Mouse (Mus musculus) lung, embryonic 14.5 days (tissue): ENCODE data around the gene Cobl. TPM values are rescaled to one million over a fixed set of nuclear protein-coding genes. Genes with fewer than 3 reads are reported as not detected.

Source experiments
- ATAC-seq: fragments of 200-750 bp; cut with Nextera tagmentation; 2 replicates; pipeline ENCODE4 v1.8.0; 2017; ENCODE audit warnings: mild to moderate bottlenecking, moderate TSS enrichment, moderate library complexity; ENCODE audit not compliant: insufficient read depth
- DNase-seq: peaks from one replicate; pipeline ENCODE4 v3.0.0-alpha.2; 2015
- H3K27ac ChIP-seq: fragments of 300-500 bp; sonication (generic); 2 replicates; pipeline ENCODE4 v1.5.1; 2014; ENCODE audit warnings: low read depth, mild to moderate bottlenecking, moderate library complexity
- H3K27me3 ChIP-seq: fragments of 300-500 bp; sonication (generic); 2 replicates; pipeline ENCODE4 v1.6.1; 2014; ENCODE audit warnings: low read length, control low read depth; ENCODE audit not compliant: insufficient read depth
- H3K36me3 ChIP-seq: fragments of 300-500 bp; sonication (generic); 2 replicates; pipeline ENCODE4 v1.6.1; 2014; ENCODE audit warnings: control low read depth; ENCODE audit not compliant: insufficient read depth
- H3K4me1 ChIP-seq: fragments of 300-500 bp; sonication (generic); 2 replicates; pipeline ENCODE4 v1.6.1; 2014; ENCODE audit warnings: antibody characterized with exemption, control low read depth; ENCODE audit not compliant: insufficient read depth
- H3K4me2 ChIP-seq: fragments of 300-500 bp; sonication (generic); 2 replicates; pipeline ENCODE4 v1.6.1; 2014; ENCODE audit warnings: mild to moderate bottlenecking
- H3K4me3 ChIP-seq: fragments of 300-500 bp; sonication (generic); 2 replicates; pipeline ENCODE4 v1.5.1; 2014; ENCODE audit warnings: low read depth, low read length
- H3K9ac ChIP-seq: fragments of 300-500 bp; sonication (generic); 2 replicates; pipeline ENCODE4 v1.6.1; 2014
- H3K9me3 ChIP-seq: fragments of 300-500 bp; sonication (generic); 2 replicates; pipeline ENCODE4 v1.6.1; 2016; ENCODE audit warnings: low read depth, low read length, control low read depth
- CTCF ChIP-seq: IDR thresholded peaks from 2 replicates; pipeline ENCODE4 v1.5.1; 2016; ENCODE audit warnings: antibody characterized with exemption, low read depth
- WGBS: fragments of 180-500 bp; shearing (Covaris S2); extraction: QIAGEN DNeasy Blood & Tissue Kit; methylation state at CpG from one replicate; pipeline ENCODE4 v1.1.7; 2014; 5-methylcytosine and 5-hydroxymethylcytosine counted together
- polyA plus RNA-seq: library from polyadenylated mRNA; unstranded; fragments of >200 nt; fragmentation: Nextera tagmentation; extraction: Ambion mirVana; gene quantifications from 2 replicates; pipeline ENCODE4 v1.2.1, GENCODE M21; 2014

The Cobl gene
- polyA plus RNA-seq, 1 experiment from 2014 or later: 10.8 TPM

GRCm38 (mm10) chr11:12205201-12206161, 259.3 kb downstream of the Cobl start:
- 15% methylated on average over 6 of the region's 6 CpGs for WGBS
- no peak overlapping the region for H3K9ac ChIP-seq
- peak overlapping the region; percentile 69 for H3K27ac ChIP-seq
- DNase-seq (peak; percentile 53), ATAC-seq (peak; percentile 80)
- no peaks in the 10 kb centered on the region for H3K36me3 ChIP-seq
- H3K4me2 ChIP-seq: no peak overlapping the region
- H3K9me3 ChIP-seq: no peaks in the 10 kb centered on the region
- peak; percentile 48 for TF ChIP-seq CTCF
- H3K27me3 ChIP-seq: no peaks in the 10 kb centered on the region
- no peak overlapping the region for H3K4me3 ChIP-seq
- peaks cover 2% of the 10 kb centered on the region for H3K4me1 ChIP-seq

- no peaks in the 10 kb centered on the region for H3K27me3 ChIP-seq
- no peak for DNase-seq
- TF ChIP-seq CTCF: no peak
- ATAC-seq: no peak
- H3K4me3 ChIP-seq: no peak overlapping the region
- no peak overlapping the region for H3K4me2 ChIP-seq
- H3K36me3 ChIP-seq: no peaks in the 10 kb centered on the region
- no peaks in the 10 kb centered on the region for H3K4me1 ChIP-seq
- WGBS: 81% methylated on average over 4 of the region's 4 CpGs
- no peaks in the 10 kb centered on the region for H3K9me3 ChIP-seq
- no peak overlapping the region for H3K9ac ChIP-seq
- no peak overlapping the region for H3K27ac ChIP-seq
Measured at GRCm38 (mm10) chr11:12199441-12199840, 265.3 kb downstream of the Cobl start.

- Histone ChIP-seq H3K27ac (no peak overlapping the region), H3K9me3 (no peaks in the 10 kb centered on the region), H3K4me1 (no peaks in the 10 kb centered on the region), H3K4me3 (no peak overlapping the region), H3K9ac (no peak overlapping the region), H3K36me3 (no peaks in the 10 kb centered on the region), H3K27me3 (no peaks in the 10 kb centered on the region), H3K4me2 (no peak overlapping the region)
- DNase-seq (peak; percentile 4), ATAC-seq (no peak)
- no peak for TF ChIP-seq CTCF
- 81% methylated on average over 6 of the region's 6 CpGs for WGBS
Measured at GRCm38 (mm10) chr11:12198700-12199349, 265.9 kb downstream of the Cobl start.

GRCm38 (mm10) chr11:12198017-12198416, 266.7 kb downstream of the Cobl start:
- H3K36me3 ChIP-seq: no peaks in the 10 kb centered on the region
- DNase-seq (no peak), ATAC-seq (no peak)
- no peak overlapping the region for H3K4me3 ChIP-seq
- no peaks in the 10 kb centered on the region for H3K27me3 ChIP-seq
- WGBS: 42% methylated on average over 2 of the region's 2 CpGs
- no peak for TF ChIP-seq CTCF
- no peaks in the 10 kb centered on the region for H3K4me1 ChIP-seq
- no peak overlapping the region for H3K9ac ChIP-seq
- no peaks in the 10 kb centered on the region for H3K9me3 ChIP-seq
- H3K27ac ChIP-seq: no peak overlapping the region
- no peak overlapping the region for H3K4me2 ChIP-seq

- Histone ChIP-seq H3K9me3 (no peaks in the 10 kb centered on the region), H3K4me2 (no peak overlapping the region)
Measured at GRCm38 (mm10) chr11:12197542-12197941, 267.2 kb downstream of the Cobl start.

GRCm38 (mm10) chr11:12195390-12195789, 269.4 kb downstream of the Cobl start:
- H3K4me2 ChIP-seq: no peak overlapping the region
- H3K4me3 ChIP-seq: no peak overlapping the region
- 81% methylated on average over 3 of the region's 3 CpGs for WGBS
- no peak for TF ChIP-seq CTCF
- no peak overlapping the region for H3K27ac ChIP-seq
- no peaks in the 10 kb centered on the region for H3K36me3 ChIP-seq
- no peak overlapping the region for H3K9ac ChIP-seq
- no peaks in the 10 kb centered on the region for H3K9me3 ChIP-seq
- DNase-seq (peak; percentile 26), ATAC-seq (no peak)
- no peaks in the 10 kb centered on the region for H3K27me3 ChIP-seq
- H3K4me1 ChIP-seq: no peaks in the 10 kb centered on the region

More at GRCm38 (mm10) chr11:12197542-12197941, 267.2 kb downstream of the Cobl start:
- TF ChIP-seq CTCF: no peak
- Histone ChIP-seq H3K4me3 (no peak overlapping the region), H3K27me3 (no peaks in the 10 kb centered on the region), H3K36me3 (no peaks in the 10 kb centered on the region), H3K9ac (no peak overlapping the region), H3K27ac (no peak overlapping the region; the same call in 1 of the 2 replicates), H3K4me1 (no peaks in the 10 kb centered on the region)
- 50% methylated on average over 4 of the region's 4 CpGs for WGBS
- ATAC-seq (no peak), DNase-seq (no peak)

GRCm38 (mm10) chr11:12193369-12193768, 271.4 kb downstream of the Cobl start:
- no peak overlapping the region for H3K4me3 ChIP-seq
- WGBS: 66% methylated on average over 4 of the region's 4 CpGs
- DNase-seq: no peak
- no peak for ATAC-seq
- no peaks in the 10 kb centered on the region for H3K4me1 ChIP-seq
- H3K27me3 ChIP-seq: no peaks in the 10 kb centered on the region
- TF ChIP-seq CTCF: no peak
- no peak overlapping the region for H3K27ac ChIP-seq
- no peaks in the 10 kb centered on the region for H3K36me3 ChIP-seq
- H3K9me3 ChIP-seq: no peaks in the 10 kb centered on the region
- H3K9ac ChIP-seq: no peak overlapping the region
- no peak overlapping the region for H3K4me2 ChIP-seq
